Mouse (Mus musculus) frontal cortex, adult (tissue): ENCODE data around the gene Sirt4.
A peak's percentile ranks its signal among the peaks of the same experiment; 100 is the strongest.
"Not testable (repeated sequence)": the region's sequence is repeated elsewhere in the genome, so short reads cannot be mapped to it uniquely, and the experiment has no call there.

Experiments
- ATAC-seq: cut with Nextera tagmentation; 2 replicates; pipeline ENCODE4 v1.9.2; 2017; ENCODE audit warnings: mild to moderate bottlenecking, moderate library complexity, mixed read lengths; ENCODE audit not compliant: low TSS enrichment

Gene Sirt4

DNA sequence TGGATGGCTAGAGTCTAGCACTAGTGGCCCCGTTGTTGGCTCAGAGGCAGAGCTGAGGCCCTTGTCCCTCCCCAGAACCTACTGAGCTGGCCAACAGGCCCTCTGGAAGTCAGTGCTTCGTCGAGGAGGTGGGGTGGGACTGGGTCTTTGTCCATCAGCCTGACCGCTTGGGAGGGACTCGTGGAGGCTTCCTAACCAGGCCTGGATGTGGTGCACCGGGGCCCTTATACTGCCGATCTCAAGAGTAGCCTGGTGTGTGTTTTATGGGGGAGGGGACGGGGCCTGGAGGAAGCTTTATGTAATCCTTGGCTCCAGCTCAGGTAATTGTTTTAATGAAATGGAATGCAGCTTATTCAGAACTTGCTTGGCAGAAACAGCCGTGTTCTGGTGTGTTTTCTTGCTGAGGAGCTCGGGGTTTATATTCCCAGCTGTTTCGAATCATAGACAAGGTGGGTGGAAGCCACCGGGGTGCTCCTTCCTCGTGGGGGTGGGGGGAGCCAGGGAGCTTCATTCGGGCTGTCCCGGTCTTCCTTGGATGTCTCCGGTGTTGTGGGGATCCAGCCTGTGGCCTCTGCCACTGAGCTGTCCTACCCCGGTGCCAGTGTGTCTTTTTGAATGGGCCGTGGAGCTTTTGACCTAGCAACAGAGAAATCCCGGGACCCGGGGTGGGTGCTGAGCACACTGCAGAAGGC is 30.5 kb upstream of the Sirt4 start:
- ATAC-seq = no peak

DNA sequence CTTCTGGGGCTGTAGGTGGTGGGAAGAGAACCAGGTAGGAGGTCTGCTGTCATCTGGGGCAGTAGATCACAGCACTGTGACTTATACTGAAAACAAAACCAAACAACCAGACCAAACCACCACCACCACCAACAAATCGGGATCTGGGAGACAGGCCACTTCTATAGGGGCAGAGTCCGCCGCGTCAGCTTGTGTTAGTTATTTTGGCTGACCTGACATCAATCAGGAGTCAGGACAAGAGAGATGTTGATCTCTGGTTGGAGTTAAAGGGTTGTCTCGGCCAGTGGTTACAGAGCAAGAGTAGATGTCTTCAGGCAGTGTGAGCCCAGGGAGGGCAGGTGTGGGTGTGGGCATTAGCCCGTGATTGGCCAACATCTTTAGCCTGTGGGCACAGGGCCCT is 29.8 kb upstream of the Sirt4 start:
- ATAC-seq = no peak

DNA sequence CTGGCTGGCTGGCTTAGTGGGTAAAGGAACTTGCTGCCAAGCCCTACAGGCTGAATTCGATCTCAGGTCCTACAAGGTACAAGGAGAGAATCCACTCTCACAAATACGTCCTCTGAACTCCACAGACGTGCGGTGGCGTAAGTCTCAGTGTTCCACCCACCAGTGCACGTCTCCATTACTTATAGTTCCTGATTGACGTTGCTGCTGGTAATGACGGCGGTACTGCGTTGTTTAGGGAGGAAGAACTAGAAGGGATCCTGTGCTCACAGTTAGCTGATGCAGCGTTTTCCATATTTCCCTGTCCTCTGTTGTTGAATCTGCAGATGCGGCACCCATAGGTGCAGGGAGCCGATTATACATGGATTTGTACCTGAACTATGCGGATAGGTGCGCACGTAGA is 29.2 kb upstream of the Sirt4 start:
- ATAC-seq = no peak

DNA sequence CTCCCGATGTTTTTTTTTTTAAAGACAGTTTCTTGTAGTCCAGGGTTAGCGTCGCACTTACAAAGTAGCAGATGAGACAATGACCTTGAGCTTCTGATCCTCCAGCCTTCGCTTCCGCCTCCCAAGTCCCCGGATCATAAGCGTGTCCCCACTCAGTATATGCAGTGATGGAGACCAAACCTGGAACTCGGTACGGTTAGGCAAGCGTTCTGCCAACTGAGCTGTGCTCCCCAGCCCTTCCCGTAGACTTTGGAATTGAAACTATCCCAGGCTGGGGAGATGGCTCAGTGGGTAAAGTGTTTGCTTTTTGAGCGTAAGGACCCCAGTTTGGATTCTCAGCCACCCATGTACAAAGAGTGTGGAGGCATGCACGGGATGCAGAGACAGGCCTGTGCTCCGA is 28.7 kb upstream of the Sirt4 start:
- no peak for ATAC-seq

DNA sequence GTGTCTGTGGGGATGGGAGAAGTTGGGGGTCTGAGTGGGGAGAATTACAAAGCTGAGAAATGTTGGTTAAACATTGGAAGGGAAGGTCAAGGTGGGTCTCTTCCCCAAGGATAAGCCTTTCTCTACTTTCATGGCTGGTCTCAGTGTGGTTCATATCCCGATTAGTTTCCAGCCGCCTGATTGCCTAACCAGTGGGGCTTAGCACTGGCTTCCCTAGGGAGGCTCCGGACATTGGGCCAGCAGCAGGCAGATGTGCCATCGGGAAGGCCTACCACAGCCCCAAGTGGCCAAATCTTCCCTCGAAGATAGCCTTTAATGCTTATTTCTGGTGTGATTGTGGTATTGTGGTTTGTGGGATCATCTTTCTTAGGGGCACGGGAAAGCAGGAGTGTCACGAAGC is 27.9 kb upstream of the Sirt4 start:
- no peak for ATAC-seq

DNA sequence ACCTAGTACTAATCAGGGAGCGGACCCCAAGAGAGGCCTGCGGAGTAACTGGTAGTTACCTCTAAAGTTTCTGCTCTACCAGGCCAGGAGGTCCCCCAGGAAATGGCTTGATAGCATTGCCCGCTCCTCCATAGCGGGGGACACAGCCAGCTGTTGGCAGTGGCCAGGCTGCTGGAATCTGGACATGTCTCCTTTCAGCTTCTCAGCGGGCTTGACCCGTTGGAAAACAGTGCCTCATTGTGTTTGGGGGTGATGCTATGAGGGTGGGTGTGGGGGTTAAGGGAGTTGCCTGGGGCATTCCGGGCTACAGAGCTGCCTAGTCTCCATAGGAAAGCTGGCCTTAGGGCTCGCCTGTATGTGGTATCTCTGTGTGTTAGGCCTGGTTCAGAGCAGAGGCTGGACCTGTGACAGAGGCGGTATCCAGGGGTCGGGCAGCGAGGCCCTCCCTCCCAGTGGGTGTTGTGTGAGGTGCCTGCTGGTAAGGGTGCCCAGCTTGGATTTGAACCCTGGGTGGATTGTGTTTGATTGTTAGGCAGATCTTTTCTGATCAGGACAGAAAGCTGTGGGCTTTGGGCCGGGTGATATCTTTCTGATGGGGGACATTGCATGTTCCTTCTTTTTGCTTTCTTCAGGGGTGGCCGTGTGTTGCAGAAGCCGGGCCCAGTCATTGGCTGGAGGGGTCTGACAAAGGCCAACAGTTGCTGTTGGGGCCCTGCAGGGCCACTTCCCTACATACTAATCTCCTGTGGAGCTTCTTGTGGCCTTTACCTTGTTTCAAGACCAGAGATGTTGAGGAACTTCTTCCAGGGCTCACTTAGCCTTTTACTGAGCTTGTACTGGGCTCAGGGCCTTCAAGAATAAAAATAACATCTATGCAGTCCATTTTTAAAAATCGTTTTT is 25.5 kb upstream of the Sirt4 start:
- peak; percentile 31; the same call in 1 of the 2 replicates for ATAC-seq

DNA sequence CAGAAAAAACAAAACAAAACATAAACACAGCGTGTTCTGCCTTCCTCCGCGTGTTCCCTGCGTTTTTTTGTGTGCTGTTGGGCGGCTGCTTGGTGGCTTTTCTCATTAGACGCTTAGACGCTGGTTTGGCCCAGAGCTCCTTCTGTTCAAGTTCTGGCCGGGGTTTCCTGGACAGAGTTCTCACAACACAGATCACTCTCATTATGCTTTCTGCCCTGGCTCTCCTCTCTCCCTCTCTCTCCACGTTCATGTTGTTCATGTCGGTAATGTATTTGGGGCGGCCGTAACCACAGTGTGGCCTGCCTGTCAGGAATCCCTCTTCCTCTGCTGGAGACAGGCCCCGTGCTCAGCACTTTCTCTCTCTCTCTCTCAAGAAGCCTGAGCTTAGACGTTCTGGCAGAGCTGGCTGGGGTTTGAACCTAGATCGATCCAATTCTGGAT is 24.8 kb upstream of the Sirt4 start:
- ATAC-seq = no peak

DNA sequence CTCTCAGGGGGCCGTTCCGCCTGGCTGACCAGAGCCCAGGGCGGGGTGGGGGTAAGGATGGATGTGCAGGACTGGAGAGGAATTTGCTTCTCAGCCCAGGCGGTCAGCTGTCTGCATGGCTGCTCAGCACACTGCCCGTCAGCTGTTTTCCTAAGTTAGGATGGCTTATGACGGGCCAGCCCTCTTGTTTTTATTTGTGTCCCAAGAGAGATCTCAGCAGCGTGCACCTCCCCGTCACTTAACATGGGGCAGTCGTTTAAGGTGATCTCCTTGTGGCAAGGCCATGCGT is 24.3 kb upstream of the Sirt4 start:
- no peak for ATAC-seq

DNA sequence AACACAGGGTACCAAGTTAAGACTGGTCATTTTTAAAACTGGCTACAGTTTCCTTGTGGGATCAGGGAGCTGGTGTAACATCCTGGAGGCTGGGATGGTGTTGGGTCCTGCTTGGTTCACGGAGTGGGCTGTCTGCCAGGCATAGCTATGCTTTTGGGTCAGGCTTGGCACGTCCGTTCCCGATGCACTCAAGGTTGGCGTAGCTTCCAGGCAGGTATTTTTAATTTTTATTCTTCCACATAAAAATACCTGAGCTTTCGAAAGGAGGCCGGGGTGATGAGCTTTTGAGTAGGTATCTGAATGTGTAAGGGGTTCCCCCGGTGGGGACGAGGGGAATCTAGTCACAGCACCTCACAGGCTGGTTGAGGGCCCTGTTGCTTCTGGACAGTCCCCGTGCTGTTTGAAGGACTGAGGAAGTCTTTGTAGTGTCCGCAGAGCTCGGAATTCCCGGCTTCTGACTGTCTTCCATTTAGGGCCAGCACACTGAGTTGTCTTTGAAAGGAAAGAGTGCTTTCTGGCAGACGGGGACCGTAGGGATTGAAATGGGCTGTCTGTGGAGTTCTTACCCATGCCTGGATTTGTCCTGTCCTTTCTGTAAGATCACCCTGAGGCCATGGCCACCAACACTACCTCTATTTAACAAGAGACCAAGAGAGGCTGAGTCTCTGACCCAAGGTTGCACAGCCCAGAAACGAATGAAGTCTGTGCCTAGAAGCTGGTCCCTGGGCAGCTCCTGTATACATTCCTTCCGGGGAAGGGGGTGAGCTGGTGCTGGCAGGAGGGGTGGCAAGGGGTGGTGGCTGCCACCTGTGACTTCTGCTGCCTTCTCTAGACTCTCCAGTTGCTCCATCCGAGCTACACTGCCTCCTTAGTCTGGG is 23.7 kb upstream of the Sirt4 start:
- no peak for ATAC-seq

DNA sequence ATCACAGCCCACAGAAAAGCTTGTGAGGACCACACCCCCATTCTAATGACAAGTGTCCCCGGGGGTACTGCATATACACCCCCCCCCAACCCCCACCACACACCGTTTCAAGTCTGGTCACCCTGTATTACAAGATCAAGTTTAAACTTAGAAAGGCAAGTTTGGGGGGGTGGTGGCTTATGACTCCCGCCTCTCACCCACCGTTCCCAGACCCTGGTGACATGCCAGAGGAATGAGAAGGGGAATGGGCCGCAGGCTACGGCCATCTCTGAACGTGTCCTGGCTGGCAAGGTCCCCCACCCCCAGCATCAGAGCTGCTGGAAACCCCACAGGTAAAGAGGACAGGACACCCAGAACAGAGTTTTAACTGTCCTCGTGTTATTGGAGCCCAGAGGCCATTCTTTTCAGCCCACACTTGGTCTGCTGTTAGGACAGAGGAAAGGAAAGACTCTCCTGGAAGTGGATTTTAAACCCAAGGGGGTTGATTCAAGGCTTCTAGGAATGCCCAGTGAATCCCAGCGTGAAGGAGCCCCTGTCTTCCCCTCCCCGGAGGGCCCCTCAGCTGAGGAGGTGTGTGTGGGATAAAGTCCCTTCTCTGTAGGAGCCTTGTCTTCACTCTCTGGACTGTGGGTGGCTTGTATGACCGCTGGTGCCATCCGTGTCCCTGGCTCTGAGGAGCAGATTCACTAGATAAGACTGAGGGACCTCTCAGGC is 22.9 kb upstream of the Sirt4 start:
- no peak for ATAC-seq

DNA sequence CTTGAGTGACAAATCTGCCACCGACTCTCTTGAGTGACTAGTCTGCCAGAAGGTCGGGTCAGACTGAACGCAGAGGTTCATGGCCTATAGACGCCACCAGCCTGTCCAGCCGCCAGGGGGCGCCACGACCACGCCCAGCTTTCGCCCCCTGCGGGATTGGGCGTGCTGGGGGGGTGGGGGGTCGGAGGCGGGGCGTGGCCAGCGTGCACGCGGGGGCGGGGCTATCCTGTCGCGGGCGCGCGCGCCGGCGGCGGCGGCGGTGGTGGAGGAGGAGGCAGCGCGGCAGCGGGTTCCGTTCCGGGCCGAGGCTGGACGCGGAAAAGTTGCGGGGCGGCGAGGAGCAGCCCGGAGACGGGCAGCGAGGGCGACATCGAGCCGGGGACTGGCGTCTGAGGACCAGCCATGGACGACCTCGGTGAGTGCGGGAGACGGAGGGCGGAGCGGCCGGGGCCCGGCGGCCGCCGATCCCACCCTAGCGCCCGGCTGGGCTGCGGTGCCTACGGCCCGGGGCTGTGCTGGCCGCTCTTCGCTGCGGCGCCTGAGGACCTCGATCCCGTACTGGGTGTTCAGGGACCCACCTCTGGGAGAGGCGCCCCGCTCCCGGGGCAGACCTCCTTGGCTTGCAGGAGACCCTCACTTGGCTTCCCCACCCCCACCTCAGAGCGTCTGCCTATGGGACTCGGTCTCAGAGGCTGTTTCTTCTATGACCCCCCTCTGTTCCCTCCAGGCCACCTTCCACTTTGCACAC is 22.1 kb upstream of the Sirt4 start, which contains the start of gene Pxn:
Gene Pxn, plus strand, starts transcription at position 223 of the 748 bp plus-strand sequence.
- peak; percentile 73 for ATAC-seq

DNA sequence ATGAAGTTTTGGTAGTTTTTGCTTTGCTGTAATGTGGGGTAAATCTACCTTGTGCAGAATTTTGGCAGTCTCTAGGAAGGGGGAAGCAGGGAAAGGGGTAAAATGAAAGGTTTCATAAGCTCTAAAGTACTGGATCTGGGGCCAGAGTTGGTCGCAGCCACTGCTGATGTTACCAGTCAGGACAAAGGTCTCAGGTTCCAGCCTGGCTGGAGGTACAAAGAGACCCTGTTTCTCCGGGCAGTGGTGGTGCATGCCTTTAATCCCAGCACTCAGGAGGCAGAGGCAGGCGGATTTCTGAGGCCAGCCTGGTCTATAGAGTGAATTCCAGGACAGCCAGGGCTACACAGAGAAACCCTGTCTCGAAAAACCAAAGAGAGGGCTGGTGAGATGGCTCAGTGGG is 21.1 kb upstream of the Sirt4 start:
- ATAC-seq = not testable (repeated sequence)

DNA sequence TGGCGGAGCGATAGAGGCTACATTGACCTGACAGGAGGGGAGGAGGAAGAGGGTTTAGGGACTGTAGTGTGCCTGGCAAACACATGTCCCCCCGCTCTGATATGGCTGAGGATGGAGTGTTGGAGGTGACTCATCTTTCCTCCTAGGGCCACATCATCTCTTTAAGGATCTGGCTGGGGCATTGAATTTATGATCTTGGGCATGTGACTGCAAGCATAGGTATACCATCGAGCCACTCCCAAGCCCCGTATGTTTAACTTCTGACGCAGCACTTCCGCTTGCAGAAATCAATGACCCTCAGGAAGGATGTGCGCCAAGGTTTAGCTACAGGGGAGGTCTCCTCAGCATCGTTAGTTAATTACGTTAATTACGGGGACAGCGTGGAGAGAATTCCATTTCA is 18.5 kb upstream of the Sirt4 start:
- no peak for ATAC-seq

DNA sequence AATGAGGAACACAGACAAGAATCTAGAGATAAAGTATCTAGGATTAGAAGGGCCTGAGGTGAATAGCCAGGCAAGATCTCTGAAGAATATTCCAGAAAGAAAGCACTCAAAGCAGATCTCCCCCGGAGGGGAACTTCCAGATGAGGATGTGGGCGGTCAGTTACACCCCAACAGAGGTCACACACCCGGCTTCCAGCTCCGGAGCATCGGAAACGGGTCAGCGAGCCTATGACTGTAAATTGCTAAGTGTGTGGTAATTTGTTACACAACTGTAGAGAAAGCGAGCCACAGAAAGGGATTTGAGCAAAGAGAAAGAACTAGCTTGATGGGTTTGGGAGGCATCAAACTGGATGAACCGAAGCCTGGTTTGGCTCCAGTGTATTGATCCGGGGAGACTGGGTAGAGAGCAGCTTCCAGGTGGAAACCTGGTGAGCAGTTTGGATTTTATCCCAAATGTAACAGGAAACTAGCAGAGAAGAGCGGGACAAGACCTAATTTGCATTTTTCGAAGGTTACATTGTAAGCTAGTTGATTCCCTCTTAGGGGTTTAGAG is 15.9 kb upstream of the Sirt4 start:
- no peak for ATAC-seq

DNA sequence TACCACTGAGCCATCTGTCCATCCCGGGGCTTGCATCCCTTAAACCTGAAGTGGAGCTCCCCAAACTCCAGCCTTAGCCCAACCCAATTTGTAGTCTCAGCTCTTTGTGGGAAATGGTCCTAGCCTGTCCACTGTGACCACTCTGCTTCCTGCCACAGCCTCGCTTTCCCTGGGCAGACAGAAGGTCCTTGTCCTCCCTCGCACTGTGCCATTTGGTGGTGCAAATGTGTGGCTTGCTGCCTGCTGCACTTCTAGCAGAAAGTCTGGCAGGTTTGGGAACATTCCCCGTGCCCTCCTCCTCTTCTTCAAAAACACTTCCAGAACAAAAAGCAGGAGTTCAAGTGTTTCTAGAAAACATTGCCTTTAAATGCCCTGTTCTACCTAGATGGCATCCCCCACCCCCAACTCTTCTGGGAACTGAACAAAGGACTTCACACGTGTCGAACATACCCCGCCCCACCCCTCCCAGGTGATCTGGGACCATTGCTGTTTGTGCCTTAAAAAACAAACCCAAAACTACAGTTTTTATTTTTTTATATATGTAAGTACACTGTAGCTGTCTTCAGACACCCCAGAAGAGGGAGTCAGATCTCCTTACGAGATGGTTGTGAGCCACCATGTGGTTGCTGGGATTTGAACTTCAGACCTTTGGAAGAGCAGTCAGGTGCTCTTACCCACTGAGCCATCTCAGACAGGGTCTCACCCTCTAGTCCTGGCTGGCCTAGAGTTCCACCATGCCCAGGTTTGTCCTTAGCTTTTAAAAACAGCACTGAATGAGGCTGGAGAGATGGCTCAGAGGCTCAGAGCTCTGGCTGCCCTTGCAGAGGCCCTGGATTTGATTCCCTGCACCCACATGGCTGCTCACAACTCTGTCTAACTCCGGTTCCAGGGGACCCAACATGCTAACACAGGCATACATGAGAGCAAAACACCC is 14.0 kb upstream of the Sirt4 start:
- ATAC-seq = peak; percentile 55; the same call in 1 of the 2 replicates

DNA sequence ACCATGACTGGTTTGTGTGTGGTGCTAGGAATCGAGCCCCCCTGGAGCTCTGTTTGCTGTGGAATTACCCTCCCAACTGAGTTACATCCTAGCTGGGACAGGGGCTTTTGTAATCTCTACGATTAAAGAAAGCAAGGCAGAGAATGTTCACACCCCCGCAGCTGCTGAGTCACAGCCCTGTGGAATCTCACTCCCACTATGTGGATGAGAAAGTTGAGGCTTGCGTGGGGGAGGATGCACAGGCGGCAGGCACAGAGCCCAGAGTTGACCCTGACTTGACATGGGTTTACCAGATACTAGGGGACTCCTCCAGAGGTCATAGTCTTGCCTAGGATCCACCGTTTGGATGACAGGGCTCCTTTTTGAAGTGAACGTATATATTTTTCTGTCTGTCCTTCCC is 12.5 kb upstream of the Sirt4 start:
- peak; percentile 38; the same call in 1 of the 2 replicates for ATAC-seq

DNA sequence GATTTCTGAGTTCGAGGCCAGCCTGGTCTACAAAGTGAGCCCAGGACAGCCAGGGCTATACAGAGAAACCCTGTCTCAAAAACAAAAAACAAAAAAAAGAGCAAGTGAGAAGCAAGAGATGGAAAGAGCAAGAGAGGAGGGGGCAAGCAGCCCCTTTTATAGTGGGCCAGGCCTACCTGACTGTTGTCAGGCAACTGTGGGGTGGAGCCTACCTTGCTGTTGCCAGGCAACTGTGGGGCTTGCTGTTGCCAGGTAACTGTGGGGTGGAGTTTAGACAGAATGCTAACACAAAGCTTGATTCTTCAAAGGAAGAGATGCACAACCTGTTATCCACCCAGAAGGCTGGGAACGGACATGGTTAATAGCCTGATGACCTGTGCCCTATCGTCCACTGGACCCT is 11.1 kb upstream of the Sirt4 start:
- not testable (repeated sequence) for ATAC-seq

DNA sequence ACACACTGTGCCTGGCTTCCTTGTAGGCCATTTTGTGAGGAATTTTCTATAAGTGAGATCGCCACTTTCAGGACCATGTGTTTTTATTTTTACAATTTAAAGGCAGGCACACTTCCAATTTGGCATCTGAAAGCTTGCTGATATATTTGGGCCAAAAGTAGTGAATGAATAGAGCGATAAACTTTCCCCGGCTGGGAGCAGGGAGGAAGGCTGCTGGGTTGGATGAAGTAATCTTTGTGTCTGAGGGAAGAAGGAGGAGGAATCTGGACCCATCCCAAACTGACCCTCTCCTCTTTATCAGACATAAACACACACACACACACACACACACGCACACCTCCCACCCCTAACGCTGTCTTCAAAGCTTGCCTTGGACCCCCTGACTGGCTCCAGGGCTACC is 8.9 kb upstream of the Sirt4 start:
- no peak for ATAC-seq

DNA sequence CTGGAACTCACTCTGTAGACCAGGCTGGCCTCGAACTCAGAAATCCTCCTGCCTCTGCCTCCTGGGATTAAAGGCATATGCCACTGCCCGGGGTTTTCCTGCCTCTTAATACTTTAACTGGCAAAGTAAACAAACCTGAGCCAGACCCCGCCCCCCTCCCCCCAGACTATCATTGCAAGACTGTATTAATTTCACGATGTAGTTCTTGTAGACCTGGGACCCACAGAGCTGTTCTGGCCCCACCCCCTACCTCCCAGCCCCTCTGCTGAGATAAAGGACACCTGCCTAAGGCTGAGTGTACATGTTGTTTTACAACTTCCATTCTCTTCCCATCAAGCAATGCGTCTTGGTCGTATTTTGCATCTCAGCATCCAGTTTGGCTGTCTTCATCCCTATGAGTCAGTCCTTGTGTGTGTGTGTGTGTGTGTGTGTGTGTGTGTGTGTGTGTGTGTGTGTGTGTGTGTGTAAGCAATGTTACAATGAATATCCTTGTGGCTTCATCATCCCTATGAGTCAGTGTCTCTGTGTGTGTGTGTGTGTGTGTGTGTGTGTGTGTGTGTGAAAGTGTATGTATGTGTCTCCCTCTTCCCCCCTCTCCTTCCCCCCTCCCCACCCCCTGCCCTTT is 8.3 kb upstream of the Sirt4 start:
- no peak for ATAC-seq
